Mouse (Mus musculus): Measurements from ENCODE around the gene Bmper. TPM values are rescaled to one million over a fixed set of nuclear protein-coding genes. Genes with fewer than 3 reads are reported as not detected.

Gene Bmper
- total RNA-seq, 2 experiments from 2014 or later, result 4.0 to 4.4 TPM

DNA sequence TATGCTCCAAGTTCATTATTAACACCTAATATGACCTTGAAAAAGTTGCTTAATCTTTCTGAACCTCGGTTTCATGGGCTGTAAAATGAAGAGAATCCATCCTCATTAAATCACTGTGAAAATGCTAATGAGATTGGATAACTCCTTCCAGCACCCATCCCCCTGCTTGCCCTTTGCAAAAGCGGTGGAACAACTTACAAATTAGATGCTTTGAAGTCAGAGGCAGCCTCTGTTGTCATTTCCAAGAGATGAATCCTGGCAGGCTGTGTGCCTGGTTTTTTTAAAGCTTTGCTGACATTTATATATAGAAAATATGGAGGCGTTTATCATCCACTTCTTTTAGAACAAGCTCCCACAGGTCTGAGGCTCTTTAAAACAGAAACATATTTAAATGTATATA lies 274.8 kb downstream of the Bmper start:
- intact Hi-C loops (cut with DNase I), result no loop called here
- H3K4me3 ChIP-seq, result no peak overlapping the region
- no peak overlapping the region for H3K27ac ChIP-seq
- DNase-seq, result no peak
- no peak for TF ChIP-seq CTCF (IDR thresholded peaks at IDR 0.05)

GRCm38 (mm10) chr9:23533870-23534269 lies 311.0 kb downstream of the Bmper start:
- TF ChIP-seq CTCF (IDR thresholded peaks at IDR 0.05), result peak; percentile 21; the same call in 1 of the 2 replicates
- Histone ChIP-seq H3K4me3 (no peak overlapping the region), H3K27ac (no peak overlapping the region)
- intact Hi-C loops (cut with DNase I), result no loop called here
- DNase-seq, result no peak
